Mouse (Mus musculus): Measurements from ENCODE around the gene 3110070M22Rik.

The 3110070M22Rik gene

DNA sequence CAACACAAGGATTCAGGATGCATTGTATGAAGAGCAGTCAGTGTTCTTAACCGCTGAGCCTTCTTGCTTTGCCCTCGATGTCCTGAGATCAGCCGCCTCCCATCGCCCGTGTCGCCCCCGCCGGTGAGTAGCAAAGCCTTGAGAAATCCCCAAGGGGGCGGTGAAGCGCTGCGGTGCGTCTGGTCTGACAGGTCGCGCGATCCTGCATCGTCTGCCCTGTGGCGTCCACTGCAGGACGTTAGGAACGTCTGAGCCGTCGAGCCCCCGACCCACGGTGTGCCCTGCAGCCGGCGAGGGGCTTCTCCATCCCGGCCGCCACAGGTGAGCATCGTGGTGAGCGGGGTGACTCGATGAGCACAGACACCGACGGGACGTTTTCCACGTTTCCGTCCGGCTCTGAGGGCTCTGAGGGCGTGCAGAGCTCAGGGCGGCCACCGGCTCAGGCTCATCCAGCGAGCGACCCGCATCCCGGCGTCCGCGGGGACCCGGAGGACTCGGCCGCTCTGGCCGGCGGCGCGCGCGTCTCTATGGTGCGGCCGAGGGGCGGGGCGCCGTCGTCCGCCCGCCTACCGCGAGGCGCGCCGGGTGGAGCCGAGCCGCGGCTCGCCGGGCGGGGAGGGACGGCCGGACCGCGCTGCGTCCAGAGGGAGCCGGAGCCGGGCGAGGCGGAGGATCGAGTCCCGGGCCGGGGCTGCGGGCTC, at the start of gene 3110070M22Rik, which contains the start of gene Tmem267:
3110070M22Rik (minus strand) TSS at position 504 of the 701 bp plus-strand sequence.
Tmem267 (plus strand) TSS at position 160 of the 701 bp plus-strand sequence.
- in situ Hi-C loops (cut with MboI, MseI): loop anchor here (5.0 kb wide), 1 partner anchor 109 kb away; no protein-coding TSS in a partner anchor

DNA sequence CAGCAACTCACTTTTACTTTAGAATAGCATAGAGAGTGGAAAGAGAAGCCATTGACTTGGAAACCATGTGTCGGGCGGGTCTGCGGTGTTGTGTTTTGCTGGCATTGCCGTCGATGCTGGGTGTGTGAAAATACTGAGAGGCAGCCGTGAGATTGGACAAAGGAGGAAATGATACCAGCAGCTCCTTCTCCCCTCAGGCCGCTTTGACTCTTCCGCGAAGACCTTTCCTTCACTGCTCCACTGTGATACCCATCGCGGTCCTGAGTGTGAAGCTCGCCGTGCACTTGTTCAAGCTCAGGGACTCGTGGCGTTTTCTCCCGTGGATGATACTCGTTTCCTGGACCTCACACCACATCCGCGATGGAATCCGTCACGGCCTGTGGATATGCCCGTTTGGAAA, 6.8 kb upstream of the 3110070M22Rik start:
- in situ Hi-C loops (cut with MboI, MseI): loop anchor here (10.0 kb wide), 2 partner anchors 320 to 440 kb away; no protein-coding TSS in a partner anchor

- in situ Hi-C loops (cut with MboI, MseI): loop anchor here (10.0 kb wide), 2 partner anchors 323 to 437 kb away; no protein-coding TSS in a partner anchor
Measured at GRCm38 (mm10) chr13:119492083-119492482, 3.9 kb upstream of the 3110070M22Rik start.

GRCm38 (mm10) chr13:119487354-119487753, 829 bp downstream of the 3110070M22Rik start:
- in situ Hi-C loops (cut with MboI, MseI): loop anchor here (5.0 kb wide), 1 partner anchor 110 kb away; no protein-coding TSS in a partner anchor

- in situ Hi-C loops (cut with MboI, MseI): no loop called here
Measured at GRCm38 (mm10) chr13:119477789-119478188, 10.4 kb downstream of the 3110070M22Rik start.

GRCm38 (mm10) chr13:119476631-119477030, 11.6 kb downstream of the 3110070M22Rik start:
- in situ Hi-C loops (cut with MboI, MseI): no loop called here

- in situ Hi-C loops (cut with MboI, MseI): loop anchor here (10.0 to 25.0 kb wide), 3 partner anchors 48 to 1078 kb away; partner anchors contain the start of genes B430218F22Rik, Mrps30 and Zfp131
Measured at GRCm38 (mm10) chr13:119462596-119463560, 25.3 kb downstream of the 3110070M22Rik start, which contains the start of gene 4833420G17Rik. 4833420G17Rik (plus strand) TSS chr13:119462768.

DNA sequence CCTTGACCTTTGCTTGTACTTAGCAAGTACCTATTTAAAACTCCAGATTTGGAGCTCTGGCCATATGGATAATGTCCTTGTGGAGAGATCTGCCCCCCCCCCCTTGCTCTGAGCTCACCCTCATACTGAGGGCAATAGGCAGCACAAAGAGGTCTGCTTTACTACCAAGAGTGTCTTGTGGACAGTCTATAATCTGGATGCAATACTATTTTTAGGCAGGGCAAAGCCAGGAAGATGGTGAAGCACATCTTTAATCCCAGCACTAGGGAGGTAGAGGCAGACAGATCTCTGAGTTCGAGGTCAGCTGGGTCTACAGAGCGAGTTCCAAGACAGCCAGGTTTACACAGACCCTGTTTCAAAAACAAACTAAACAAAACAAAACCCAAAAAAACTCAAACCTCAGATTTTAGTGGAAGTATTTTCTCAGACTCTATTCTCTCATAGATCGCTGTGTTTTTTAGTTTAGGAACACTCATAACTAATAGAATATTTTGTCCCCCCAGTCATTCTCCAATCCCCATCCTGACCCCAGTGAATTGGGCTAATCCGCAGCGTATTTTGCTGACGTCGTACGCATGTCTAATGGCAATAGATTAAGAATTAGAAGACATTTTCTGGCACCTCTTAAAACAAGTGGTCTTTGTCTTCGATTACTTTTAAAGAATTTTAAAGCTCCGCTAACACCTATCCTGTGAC, 26.1 kb downstream of the 3110070M22Rik start:
- in situ Hi-C loops (cut with MboI, MseI): loop anchor here (10.0 to 25.0 kb wide), 3 partner anchors 47 to 1077 kb away; partner anchors contain the start of genes B430218F22Rik, Mrps30 and Zfp131

DNA sequence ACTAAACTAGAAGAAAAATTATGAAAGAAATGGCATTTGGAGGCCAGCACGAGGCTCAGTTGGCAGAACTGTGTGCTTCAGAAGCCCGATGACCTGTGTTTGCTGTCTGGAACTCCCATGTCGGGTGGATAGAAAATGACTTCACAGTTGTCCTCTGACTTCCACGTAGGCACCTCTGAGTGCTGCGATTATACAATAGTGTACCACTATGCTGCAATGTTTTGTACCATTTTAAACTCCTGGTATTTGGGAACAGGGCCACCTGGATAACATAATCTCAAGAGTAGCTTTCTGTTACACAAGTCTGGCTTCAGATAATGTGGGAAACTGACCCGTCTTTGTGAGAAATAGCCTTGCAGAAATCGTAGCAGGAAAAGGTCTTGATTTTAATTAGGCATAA, 31.8 kb downstream of the 3110070M22Rik start:
- in situ Hi-C loops (cut with MboI, MseI): loop anchor here (25.0 kb wide), 1 partner anchor 331 kb away; the partner anchor contains the start of gene Zfp131

DNA sequence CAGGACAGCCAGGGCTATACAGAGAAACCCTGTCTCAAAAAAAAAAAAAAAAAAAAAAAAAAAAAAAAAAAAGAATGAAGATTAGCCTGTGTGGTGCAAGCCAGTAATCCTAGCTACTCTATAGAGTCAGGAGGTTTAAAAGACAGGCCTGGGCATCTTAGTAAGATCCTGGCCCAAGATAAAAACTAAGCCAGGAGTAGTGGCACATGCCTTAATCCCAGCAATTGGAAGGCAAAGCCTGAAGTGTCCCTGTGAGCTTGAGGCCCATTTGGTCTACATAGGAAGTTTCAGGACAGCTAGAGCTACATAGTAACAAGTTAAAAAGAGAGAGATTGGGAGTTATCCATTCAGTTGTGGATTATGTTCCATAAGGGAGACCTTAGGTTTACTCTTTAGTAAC, 33.1 kb downstream of the 3110070M22Rik start:
- in situ Hi-C loops (cut with MboI, MseI): loop anchor here (25.0 kb wide), 1 partner anchor 332 kb away; the partner anchor contains the start of gene Zfp131

- in situ Hi-C loops (cut with MboI, MseI): loop anchor here (25.0 kb wide), 1 partner anchor 334 kb away; the partner anchor contains the start of gene Zfp131
Measured at GRCm38 (mm10) chr13:119453563-119453962, 34.6 kb downstream of the 3110070M22Rik start.

DNA sequence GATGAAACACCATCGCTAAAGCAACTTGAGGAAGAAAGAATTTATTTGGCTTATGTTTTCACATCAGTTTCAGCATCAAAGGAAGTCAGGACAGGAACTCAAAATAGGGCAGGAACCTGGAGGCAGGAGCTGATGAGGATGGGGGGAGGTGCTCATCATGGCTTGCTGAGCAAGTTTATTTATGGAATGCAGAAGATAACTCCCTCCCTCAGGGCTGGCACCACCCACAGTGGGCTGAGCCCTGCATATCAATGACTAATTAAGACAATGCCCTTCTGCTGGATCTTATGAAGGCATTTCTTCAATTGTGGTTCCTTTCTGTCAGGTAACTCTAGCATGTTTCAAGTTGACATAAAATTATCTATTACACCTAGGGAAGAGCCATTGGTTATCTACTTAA, 45.9 kb downstream of the 3110070M22Rik start:
- in situ Hi-C loops (cut with MboI, MseI): no loop called here

Measured in regulatory T cell (primary cell).